Mouse (Mus musculus): Measurements from ENCODE around the gene Dpp10. TPM values are rescaled to one million over a fixed set of nuclear protein-coding genes. Genes with fewer than 3 reads are reported as not detected.

Dpp10 gene
- polyA plus RNA-seq, 1 experiment from 2014 or later, result 0.98 TPM

GRCm38 (mm10) chr1:123985324-123986024 lies 59.9 kb downstream of the Dpp10 start:
- H3K9ac ChIP-seq, result no peak overlapping the region
- H3K4me1 ChIP-seq, result no peaks in the 10 kb centered on the region
- H3K27ac ChIP-seq, result no peak overlapping the region
- ATAC-seq (ENCODE audit: insufficient read depth, low FRiP score, low read depth), result no peak
- H3K4me2 ChIP-seq, result no peak overlapping the region
- WGBS, result 57% methylated on average over 2 of the region's 2 CpGs
- no peaks in the 10 kb centered on the region for H3K36me3 ChIP-seq
- no peaks in the 10 kb centered on the region for H3K9me3 ChIP-seq
- no peak overlapping the region for H3K4me3 ChIP-seq (replicated peaks)
- no peaks in the 10 kb centered on the region for H3K27me3 ChIP-seq (replicated peaks)

GRCm38 (mm10) chr1:123978597-123978996 lies 66.8 kb downstream of the Dpp10 start:
- H3K4me3 ChIP-seq (replicated peaks), result no peak overlapping the region
- 49% methylated on average over 1 of the region's 1 CpGs for WGBS
- no peaks in the 10 kb centered on the region for H3K36me3 ChIP-seq
- no peaks in the 10 kb centered on the region for H3K4me1 ChIP-seq
- H3K4me2 ChIP-seq, result no peak overlapping the region
- no peak overlapping the region for H3K9ac ChIP-seq
- no peak for ATAC-seq (ENCODE audit: insufficient read depth, low FRiP score, low read depth)
- no peaks in the 10 kb centered on the region for H3K27me3 ChIP-seq (replicated peaks)
- H3K27ac ChIP-seq, result no peak overlapping the region
- no peaks in the 10 kb centered on the region for H3K9me3 ChIP-seq

- Histone ChIP-seq H3K4me2 (no peak overlapping the region), H3K27ac (no peak overlapping the region), H3K4me1 (no peaks in the 10 kb centered on the region), H3K9me3 (no peaks in the 10 kb centered on the region), H3K36me3 (no peaks in the 10 kb centered on the region), H3K9ac (no peak overlapping the region), H3K27me3 (replicated peaks) (no peaks in the 10 kb centered on the region), H3K4me3 (replicated peaks) (no peak overlapping the region)
- no peak for ATAC-seq (ENCODE audit: insufficient read depth, low FRiP score, low read depth)
- WGBS, result 28% methylated on average over 3 of the region's 3 CpGs
Measured at GRCm38 (mm10) chr1:123974621-123975020, 70.7 kb downstream of the Dpp10 start.

GRCm38 (mm10) chr1:123946149-123946548 lies 99.2 kb downstream of the Dpp10 start:
- Histone ChIP-seq H3K4me1 (no peaks in the 10 kb centered on the region), H3K9me3 (no peaks in the 10 kb centered on the region), H3K27me3 (replicated peaks) (no peaks in the 10 kb centered on the region), H3K36me3 (no peaks in the 10 kb centered on the region), H3K9ac (no peak overlapping the region), H3K4me3 (replicated peaks) (no peak overlapping the region), H3K4me2 (no peak overlapping the region), H3K27ac (no peak overlapping the region)
- 79% methylated on average over 4 of the region's 4 CpGs for WGBS
- no peak for ATAC-seq (ENCODE audit: insufficient read depth, low FRiP score, low read depth)

- no peak overlapping the region for H3K4me2 ChIP-seq
- no peak overlapping the region for H3K27ac ChIP-seq
- 87% methylated on average over 1 of the region's 1 CpGs for WGBS
- no peak overlapping the region for H3K9ac ChIP-seq
- H3K9me3 ChIP-seq, result no peaks in the 10 kb centered on the region
- no peak for ATAC-seq (ENCODE audit: insufficient read depth, low FRiP score, low read depth)
- no peaks in the 10 kb centered on the region for H3K27me3 ChIP-seq (replicated peaks)
- H3K4me3 ChIP-seq (replicated peaks), result no peak overlapping the region
- no peaks in the 10 kb centered on the region for H3K36me3 ChIP-seq
- H3K4me1 ChIP-seq, result no peaks in the 10 kb centered on the region
Measured at GRCm38 (mm10) chr1:123940826-123941225, 104.5 kb downstream of the Dpp10 start.

GRCm38 (mm10) chr1:123933812-123934727 lies 111.3 kb downstream of the Dpp10 start:
- Histone ChIP-seq H3K4me2 (no peak overlapping the region), H3K9me3 (no peaks in the 10 kb centered on the region), H3K9ac (no peak overlapping the region), H3K27ac (no peak overlapping the region), H3K4me3 (replicated peaks) (no peak overlapping the region), H3K4me1 (no peaks in the 10 kb centered on the region), H3K27me3 (replicated peaks) (no peaks in the 10 kb centered on the region), H3K36me3 (no peaks in the 10 kb centered on the region)
- ATAC-seq (ENCODE audit: insufficient read depth, low FRiP score, low read depth), result no peak; the same call in 1 of the 2 replicates
- 52% methylated on average over 7 of the region's 7 CpGs for WGBS

- no peaks in the 10 kb centered on the region for H3K27me3 ChIP-seq (replicated peaks)
- H3K27ac ChIP-seq, result no peak overlapping the region
- no peak overlapping the region for H3K4me2 ChIP-seq
- H3K9me3 ChIP-seq, result no peaks in the 10 kb centered on the region
- H3K9ac ChIP-seq, result no peak overlapping the region
- H3K36me3 ChIP-seq, result no peaks in the 10 kb centered on the region
- WGBS, result 64% methylated on average over 3 of the region's 3 CpGs
- H3K4me3 ChIP-seq (replicated peaks), result no peak overlapping the region
- no peaks in the 10 kb centered on the region for H3K4me1 ChIP-seq
- ATAC-seq (ENCODE audit: insufficient read depth, low FRiP score, low read depth), result no peak
Measured at GRCm38 (mm10) chr1:123928003-123928370, 117.4 kb downstream of the Dpp10 start.

GRCm38 (mm10) chr1:123927278-123928002 lies 117.9 kb downstream of the Dpp10 start:
- Histone ChIP-seq H3K36me3 (no peaks in the 10 kb centered on the region), H3K27ac (no peak overlapping the region), H3K4me1 (no peaks in the 10 kb centered on the region), H3K4me2 (no peak overlapping the region), H3K27me3 (replicated peaks) (no peaks in the 10 kb centered on the region), H3K9ac (no peak overlapping the region), H3K4me3 (replicated peaks) (no peak overlapping the region), H3K9me3 (no peaks in the 10 kb centered on the region)
- no peak for ATAC-seq (ENCODE audit: insufficient read depth, low FRiP score, low read depth)

- Histone ChIP-seq H3K27me3 (replicated peaks) (no peaks in the 10 kb centered on the region), H3K4me1 (no peaks in the 10 kb centered on the region), H3K36me3 (no peaks in the 10 kb centered on the region), H3K9ac (no peak overlapping the region), H3K9me3 (no peaks in the 10 kb centered on the region), H3K27ac (no peak overlapping the region), H3K4me2 (no peak overlapping the region), H3K4me3 (replicated peaks) (no peak overlapping the region)
- no peak for ATAC-seq (ENCODE audit: insufficient read depth, low FRiP score, low read depth)
- 62% methylated on average over 1 of the region's 1 CpGs for WGBS
Measured at GRCm38 (mm10) chr1:123924905-123925304, 120.5 kb downstream of the Dpp10 start.

GRCm38 (mm10) chr1:123923907-123924306 lies 121.5 kb downstream of the Dpp10 start:
- H3K4me1 ChIP-seq, result no peaks in the 10 kb centered on the region
- H3K27ac ChIP-seq, result no peak overlapping the region
- no peak for ATAC-seq (ENCODE audit: insufficient read depth, low FRiP score, low read depth)
- H3K4me3 ChIP-seq (replicated peaks), result no peak overlapping the region
- H3K27me3 ChIP-seq (replicated peaks), result no peaks in the 10 kb centered on the region
- no peak overlapping the region for H3K9ac ChIP-seq
- H3K4me2 ChIP-seq, result no peak overlapping the region
- H3K9me3 ChIP-seq, result no peaks in the 10 kb centered on the region
- H3K36me3 ChIP-seq, result no peaks in the 10 kb centered on the region
- 87% methylated on average over 2 of the region's 2 CpGs for WGBS

- Histone ChIP-seq H3K36me3 (no peaks in the 10 kb centered on the region), H3K9ac (no peak overlapping the region), H3K27ac (no peak overlapping the region), H3K9me3 (no peaks in the 10 kb centered on the region), H3K4me2 (no peak overlapping the region), H3K27me3 (replicated peaks) (no peaks in the 10 kb centered on the region), H3K4me3 (replicated peaks) (no peak overlapping the region), H3K4me1 (no peaks in the 10 kb centered on the region)
- no peak for ATAC-seq (ENCODE audit: insufficient read depth, low FRiP score, low read depth)
- WGBS, result 72% methylated on average over 1 of the region's 1 CpGs
Measured at GRCm38 (mm10) chr1:123919606-123920005, 125.8 kb downstream of the Dpp10 start.

- H3K27ac ChIP-seq, result no peak overlapping the region
- H3K4me1 ChIP-seq, result no peaks in the 10 kb centered on the region
- WGBS, result 80% methylated on average over 5 of the region's 5 CpGs
- H3K9ac ChIP-seq, result no peak overlapping the region
- no peak overlapping the region for H3K4me3 ChIP-seq (replicated peaks)
- no peaks in the 10 kb centered on the region for H3K27me3 ChIP-seq (replicated peaks)
- H3K4me2 ChIP-seq, result no peak overlapping the region
- no peaks in the 10 kb centered on the region for H3K36me3 ChIP-seq
- H3K9me3 ChIP-seq, result no peaks in the 10 kb centered on the region
- no peak for ATAC-seq (ENCODE audit: insufficient read depth, low FRiP score, low read depth)
Measured at GRCm38 (mm10) chr1:123902628-123903027, 142.7 kb downstream of the Dpp10 start.
